Mouse (Mus musculus) brain, embryonic 14.5 days (tissue): ENCODE measurements around the gene Cutc. TPM values are rescaled to one million over a fixed set of nuclear protein-coding genes. Genes with fewer than 3 reads are reported as not detected.

Experiments used
- DNase-seq: peaks from one replicate; pipeline ENCODE4 v3.0.0-alpha.2; 2011; ENCODE audit warnings: low read depth
- CTCF ChIP-seq: fragments of 200-500 bp; IDR thresholded peaks from 2 replicates; pipeline ENCODE4 v1.5.1; 2012; ENCODE audit warnings: inconsistent platforms, mild to moderate bottlenecking, moderate library complexity, borderline replicate concordance; ENCODE audit not compliant: insufficient read depth, insufficient read length; ENCODE audit errors: extremely low read depth
- POLR2A ChIP-seq: fragments of 200-500 bp; IDR thresholded peaks from 2 replicates; pipeline ENCODE4 v1.6.1; 2012; ENCODE audit warnings: mild to moderate bottlenecking, inconsistent platforms, borderline replicate concordance; ENCODE audit not compliant: poor library complexity, insufficient read depth, insufficient read length, severe bottlenecking; ENCODE audit errors: extremely low read depth
- polyA plus RNA-seq: library from polyadenylated mRNA; depleted of rRNA; stranded (reverse); fragments of >200 nt; gene quantifications from 2 replicates; pipeline ENCODE4 v1.2.3, GENCODE M21; 2012; rRNA removed

Cutc gene
- 4.3 and 5.1 TPM in 2 replicates for polyA plus RNA-seq

DNA sequence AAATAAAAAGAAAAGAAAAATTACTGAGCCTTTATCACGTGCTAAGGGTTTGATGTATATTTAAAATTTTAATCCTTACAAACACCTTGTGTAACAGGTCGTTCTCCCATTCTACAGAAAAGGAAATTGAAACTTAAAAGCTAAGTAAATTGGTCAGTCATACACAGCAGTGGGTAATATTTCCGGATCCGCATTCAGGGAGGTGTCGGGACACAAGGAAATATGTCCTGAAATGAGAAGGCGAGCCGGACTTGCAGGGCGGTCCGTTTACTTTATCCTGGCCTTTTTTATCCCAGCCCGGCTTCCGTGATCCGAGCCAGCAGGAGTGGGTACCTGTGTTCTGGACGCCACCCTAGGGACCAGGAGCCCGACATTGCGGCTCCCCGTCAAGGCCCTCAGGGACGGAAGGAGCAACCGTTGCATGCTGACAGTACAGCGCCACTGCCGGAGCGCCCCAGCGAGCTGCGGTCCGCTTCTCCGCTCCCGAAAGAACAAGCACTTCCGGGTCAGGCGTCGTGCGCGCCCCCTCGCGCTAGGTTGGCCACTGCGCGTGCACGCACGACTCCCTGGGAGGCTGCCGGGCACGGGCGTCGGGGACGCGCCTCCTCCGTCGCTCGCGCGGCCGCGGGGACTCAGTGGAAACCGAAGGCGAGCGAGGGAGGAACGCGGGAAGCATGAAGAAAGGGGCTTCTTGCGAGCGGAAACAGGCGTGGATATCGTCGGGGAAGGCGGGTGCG is at the start of gene Cutc, which contains the start of gene Cox15:
Gene Cutc, plus strand, starts transcription at position 508 of the 737 bp plus-strand sequence.
Gene Cox15, minus strand, starts transcription at position 512 of the 737 bp plus-strand sequence.
- TF ChIP-seq CTCF (0 out of 2 replicates have a peak, but pooled peaks have one; percentile 11), POLR2A (peak; percentile 92)
- peak; percentile 99 for DNase-seq

DNA sequence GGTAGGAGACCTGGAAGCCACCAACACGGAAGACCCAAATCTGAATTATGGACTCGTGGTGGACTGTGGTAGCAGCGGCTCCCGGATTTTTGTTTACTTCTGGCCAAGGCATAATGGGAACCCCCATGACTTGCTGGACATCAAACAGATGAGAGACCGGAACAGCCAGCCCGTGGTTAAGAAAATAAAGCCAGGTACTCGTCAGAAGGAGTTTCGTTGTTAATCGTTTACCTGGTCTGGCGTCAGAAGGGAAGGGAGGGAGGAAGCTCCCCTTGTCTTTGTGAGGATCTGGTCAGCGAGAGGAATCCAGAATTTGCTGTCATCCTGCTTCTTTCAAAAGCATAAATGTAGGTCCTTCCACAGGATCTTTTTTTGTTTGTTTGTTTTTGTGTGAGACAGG is 48.6 kb upstream of the Cutc start:
- no peak for TF ChIP-seq POLR2A
- no peak for DNase-seq

- no peak for DNase-seq
- TF ChIP-seq CTCF: no peak
- no peak for TF ChIP-seq POLR2A
Observed at GRCm38 (mm10) chr19:43704787-43705497, 47.9 kb upstream of the Cutc start.

DNA sequence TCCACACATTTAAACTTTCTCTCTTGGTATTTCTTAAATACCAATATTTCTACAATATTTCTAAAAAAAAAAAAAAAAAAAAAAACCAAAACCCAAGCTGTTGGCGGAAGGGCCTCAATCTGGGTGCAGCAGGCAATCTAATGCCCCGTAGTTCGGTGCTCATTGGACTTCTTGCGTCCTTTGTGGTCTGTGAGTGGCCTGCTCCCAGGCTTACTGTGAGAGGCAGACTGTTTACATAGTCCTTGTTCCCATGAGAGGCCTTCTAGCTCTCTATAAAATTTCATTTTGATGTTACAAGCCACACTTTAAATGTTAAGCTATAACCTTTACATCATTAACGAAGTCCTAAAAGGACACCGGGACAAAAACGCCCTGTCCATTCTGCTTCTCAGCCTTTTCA is 44.6 kb upstream of the Cutc start:
- no peak for DNase-seq
- TF ChIP-seq POLR2A: no peak
- TF ChIP-seq CTCF: no peak

DNA sequence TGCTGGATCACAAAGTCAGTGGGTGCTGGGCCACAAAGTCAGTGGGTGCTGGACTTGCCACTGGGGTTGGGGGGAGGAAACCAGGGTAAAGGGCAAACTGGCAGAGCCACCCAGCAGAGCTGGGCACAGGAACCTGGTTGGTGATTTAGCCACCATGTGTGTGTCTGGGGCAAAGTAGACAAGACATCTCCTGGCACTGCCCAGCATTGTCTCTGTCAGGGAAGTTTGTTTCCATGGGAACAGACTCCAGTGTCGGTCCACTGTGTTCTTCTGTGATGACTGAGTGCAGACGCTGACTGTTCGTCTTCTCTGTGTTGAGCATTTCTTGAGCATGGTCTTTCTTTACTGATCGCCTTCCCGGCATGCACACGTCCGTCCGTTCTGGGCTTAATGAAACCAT is 43.5 kb upstream of the Cutc start:
- no peak for DNase-seq
- TF ChIP-seq POLR2A (no peak), CTCF (no peak)

GRCm38 (mm10) chr19:43711159-43711916 is 41.5 kb upstream of the Cutc start:
- DNase-seq: no peak

DNA sequence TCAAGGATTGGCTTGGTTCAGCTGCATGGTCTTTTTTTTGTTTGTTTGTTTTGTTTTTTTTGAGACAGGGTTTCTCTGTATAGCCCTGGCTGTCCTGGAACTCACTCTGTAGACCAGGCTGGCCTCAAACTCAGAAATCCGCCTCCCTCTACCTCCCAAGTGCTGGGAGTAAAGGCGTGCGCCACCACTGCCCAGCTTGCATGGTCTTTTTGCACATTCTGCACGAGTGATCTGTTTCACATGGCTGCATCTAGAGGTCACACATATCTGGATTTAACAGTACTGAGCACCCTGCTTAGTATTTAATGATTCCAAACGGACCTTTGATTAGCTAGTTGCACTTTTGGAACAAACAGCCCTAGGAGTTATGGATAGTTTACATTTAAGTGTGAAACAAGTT is 40.8 kb upstream of the Cutc start:
- TF ChIP-seq POLR2A (no peak), CTCF (no peak)
- no peak for DNase-seq

More at GRCm38 (mm10) chr19:43711159-43711916, 41.5 kb upstream of the Cutc start:
- no peak for TF ChIP-seq POLR2A
- no peak for TF ChIP-seq CTCF

GRCm38 (mm10) chr19:43720061-43720460 is 32.7 kb upstream of the Cutc start:
- no peak for DNase-seq
- TF ChIP-seq CTCF: no peak
- no peak for TF ChIP-seq POLR2A

GRCm38 (mm10) chr19:43722891-43723290 is 29.9 kb upstream of the Cutc start:
- no peak for DNase-seq
- TF ChIP-seq POLR2A (no peak), CTCF (no peak)

DNA sequence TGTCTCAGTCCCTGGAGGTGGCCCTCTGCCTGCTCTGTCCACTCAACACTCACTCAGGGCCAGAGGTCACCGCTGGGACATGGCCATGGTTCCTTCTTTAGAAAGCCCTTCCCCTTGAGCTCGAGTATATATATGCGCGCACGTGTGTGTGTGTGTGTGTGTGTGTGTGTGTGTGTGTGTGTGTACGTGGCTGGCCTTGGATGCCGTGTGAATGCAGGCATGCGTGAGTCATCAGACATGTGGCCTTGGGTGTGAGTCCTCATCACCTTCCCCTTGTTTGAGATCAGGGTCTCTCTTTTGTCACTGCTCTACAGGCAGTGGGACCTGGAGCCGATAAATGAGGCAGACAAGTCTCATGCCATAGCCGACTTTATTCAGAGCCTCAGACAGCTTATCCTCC is 29.3 kb upstream of the Cutc start:
- DNase-seq: no peak
- TF ChIP-seq POLR2A (no peak), CTCF (no peak)

DNA sequence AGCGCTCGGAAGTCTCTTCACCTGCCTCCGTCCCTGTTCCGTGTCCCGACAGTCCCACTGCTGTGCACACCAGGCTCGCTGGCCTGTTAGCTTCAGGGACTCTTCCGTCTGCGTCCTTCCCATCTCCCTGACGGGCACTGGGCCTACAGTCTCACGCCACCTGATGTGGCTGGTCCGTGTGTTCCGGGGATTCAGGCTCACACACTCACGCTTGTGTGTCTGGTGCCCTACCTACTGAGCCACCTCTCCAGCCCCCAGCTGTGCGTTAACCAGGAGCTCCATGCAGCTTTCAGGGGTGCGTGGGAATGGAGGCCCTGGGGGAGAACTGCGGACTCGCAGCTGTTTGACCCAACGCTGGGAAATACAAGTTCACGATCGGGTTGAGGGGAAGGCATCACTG is 28.6 kb upstream of the Cutc start:
- no peak for DNase-seq
- no peak for TF ChIP-seq CTCF

- TF ChIP-seq POLR2A: no peak
- TF ChIP-seq CTCF: no peak
- DNase-seq: no peak
Observed at GRCm38 (mm10) chr19:43724821-43725220, 28.0 kb upstream of the Cutc start.
